Mouse (Mus musculus) T-helper 2 cell (primary cell): Measurements from ENCODE around the gene Pah.

Experiments used
- in situ Hi-C: fragments of 300-600 bp; cut with MboI, MseI; formaldehyde crosslinking; loops from one replicate; pipeline ENCODE4 v1.15.1; 2025; ENCODE audit warnings: high pct_unique_total_duplicates

The Pah gene

DNA sequence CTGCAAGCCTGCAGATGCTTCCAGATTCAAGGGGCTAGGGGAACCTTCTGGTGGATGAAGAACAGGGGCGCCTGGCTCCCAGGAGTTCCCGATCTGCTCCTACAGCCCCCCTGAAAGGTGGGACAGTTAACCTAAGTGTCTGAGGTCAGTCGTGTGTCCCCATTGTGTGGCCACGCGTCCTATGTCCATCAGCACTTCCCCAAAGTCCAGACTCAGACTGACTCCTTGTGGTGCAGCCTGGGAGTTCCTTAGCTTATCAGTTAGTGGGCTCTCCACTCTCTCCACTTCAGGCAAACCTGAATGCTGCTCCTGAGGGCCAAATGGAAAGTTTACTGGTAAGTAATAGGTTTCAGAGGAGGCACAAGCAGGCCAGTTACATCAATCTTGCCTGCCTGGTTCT is 19.3 kb upstream of the Pah start:
- in situ Hi-C loops, result loop anchor here (5.0 to 10.0 kb wide), 2 partner anchors 105 to 377 kb away; no protein-coding TSS in a partner anchor

DNA sequence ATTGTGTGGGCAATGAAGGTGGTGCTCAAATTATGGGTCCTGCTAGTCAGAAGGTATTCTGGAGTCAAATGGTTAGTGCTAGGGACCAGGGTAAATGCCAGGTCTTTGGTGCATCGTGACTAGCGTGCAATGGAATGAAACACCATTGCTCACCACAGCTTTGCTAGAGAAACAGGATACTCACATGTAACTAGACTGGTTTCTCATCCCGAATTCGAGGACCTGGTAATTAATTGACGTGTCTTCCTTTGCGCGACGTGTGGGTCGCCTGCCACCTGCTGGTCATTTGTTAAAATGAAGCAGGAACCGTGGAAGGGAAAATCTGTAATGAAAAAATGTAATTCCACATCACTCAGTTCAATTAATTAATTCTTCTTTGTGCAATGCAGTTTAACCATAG is 17.6 kb upstream of the Pah start:
- in situ Hi-C loops, result loop anchor here (5.0 to 10.0 kb wide), 2 partner anchors 107 to 379 kb away; no protein-coding TSS in a partner anchor

DNA sequence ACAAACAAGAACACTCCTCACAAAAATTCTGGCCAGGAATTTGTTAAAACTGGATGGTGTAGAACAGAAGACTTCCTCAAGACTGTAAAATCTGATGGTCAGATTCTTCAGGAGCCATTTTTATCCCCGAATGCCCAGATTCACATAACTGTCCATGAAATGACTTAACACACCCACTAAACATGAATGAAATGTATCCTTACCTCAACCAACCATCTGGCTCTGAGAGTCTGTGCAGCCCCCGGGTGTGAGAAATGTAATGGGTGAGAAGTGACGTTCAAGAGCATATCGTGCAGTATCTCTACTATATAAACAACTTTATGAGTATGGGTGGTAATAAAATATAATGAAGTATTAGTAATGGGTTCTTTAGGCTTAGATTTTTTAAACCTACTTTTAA is 13.0 kb upstream of the Pah start:
- in situ Hi-C loops, result loop anchor here (5.0 to 10.0 kb wide), 2 partner anchors 384 to 481 kb away; no protein-coding TSS in a partner anchor

DNA sequence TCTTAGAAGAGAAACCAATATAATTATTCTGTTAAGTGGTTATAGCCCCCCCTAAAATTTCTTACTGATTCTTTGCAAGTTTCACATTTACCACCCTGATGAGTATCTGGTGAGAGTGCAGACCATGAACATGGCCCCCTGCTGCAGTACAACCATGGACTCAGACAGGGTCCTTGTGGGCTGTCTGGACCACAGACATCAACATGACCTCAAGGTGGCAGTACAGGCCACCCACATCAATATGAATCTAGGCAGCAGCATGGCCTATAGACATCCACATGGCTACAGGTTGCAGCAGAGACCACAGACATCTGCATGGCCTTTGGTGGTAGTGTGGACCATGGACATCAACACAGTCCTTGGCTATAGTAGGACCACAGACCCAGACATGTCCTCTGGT is 8.5 kb upstream of the Pah start:
- in situ Hi-C loops, result no loop called here

DNA sequence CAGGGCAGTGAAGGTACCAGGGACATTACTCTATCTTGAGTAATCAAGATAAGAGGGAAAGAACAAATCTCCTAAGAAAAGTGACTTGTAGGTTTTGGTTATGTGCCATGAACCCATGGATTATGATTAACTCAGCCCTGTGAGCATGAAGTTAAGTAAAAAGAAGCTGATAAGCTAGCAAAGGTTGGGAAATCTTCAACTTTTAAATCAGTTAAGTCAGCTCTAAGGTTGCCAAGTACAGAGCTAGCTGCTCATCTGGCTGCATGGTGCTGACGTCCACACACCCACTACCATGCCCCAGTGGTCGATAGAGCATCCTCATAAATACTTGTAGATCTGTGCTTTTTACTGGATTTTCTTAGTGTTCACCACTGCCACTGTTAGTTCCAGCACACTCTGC is 3.0 kb upstream of the Pah start:
- in situ Hi-C loops, result no loop called here

DNA sequence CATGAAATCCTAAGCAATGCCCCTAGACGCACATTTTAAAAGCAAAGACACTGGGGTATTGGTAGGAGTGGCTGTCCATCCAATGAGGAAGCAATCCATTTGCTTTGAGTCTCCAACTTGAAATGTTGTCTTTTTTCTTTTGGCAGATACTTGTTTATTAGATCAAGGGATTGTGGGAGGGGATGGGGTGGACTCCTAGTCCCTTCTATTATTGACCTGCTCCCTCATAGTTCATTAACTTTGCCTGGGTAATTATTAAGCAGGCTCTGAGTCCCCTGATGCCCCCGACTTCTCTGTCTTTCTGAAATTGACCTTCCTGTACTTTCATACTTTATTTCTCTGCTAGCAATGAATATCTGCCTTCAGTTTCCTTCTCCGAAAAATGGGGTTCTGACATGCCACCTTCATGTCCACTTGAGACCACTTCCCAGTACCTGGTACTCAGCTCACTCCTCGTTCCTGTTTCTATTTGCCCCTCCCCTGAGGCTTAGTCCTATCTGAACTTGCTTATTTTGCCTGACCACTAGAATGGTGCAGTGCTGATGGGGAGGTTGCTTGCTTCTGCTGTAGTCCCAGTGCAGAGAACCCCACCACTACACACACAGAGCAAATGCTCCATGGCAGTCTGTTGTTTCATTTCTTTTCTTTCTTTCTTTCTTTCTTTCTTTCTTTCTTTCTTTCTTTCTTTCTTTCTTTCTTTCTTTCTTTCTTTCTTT is 1.0 kb upstream of the Pah start:
- in situ Hi-C loops, result no loop called here

DNA sequence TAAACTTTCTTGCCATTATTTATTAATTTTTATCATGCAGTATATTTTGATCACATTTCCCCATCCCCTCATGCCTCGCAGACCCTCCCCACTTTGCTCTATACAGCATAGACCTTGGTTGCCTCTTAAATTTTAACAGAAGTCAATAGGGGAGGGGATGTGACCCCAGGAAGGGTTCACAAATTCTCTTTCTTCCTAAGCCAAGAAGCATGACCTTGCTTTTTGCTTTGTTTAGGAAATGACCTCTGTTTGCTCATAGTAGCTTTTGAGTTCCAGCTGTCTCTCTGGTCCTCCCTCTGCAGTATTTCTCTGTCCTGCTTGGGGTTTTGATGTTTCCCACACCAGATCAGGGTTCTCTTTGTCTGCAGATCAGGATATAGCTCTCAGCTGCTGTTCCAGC is 12.6 kb downstream of the Pah start:
- in situ Hi-C loops, result no loop called here

DNA sequence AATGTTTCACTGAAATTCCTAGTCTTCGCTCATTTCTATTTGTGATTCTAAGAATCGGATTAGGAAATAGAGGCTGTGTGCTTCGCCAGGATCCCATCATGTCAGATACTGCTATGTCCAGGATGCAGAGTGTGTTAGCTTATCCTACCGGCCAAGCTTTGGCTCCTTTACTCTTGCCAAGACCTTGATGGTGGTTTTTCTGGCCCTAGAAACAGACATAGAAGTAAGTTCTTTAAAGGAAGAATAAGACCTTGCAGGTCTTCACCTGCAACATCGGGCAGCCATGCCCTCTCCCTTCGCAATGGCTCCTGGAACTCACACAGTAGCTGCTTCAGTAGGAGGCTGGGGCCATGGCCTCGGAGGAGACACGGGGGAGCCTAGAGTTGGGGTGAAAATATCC is 24.2 kb downstream of the Pah start:
- in situ Hi-C loops, result no loop called here

DNA sequence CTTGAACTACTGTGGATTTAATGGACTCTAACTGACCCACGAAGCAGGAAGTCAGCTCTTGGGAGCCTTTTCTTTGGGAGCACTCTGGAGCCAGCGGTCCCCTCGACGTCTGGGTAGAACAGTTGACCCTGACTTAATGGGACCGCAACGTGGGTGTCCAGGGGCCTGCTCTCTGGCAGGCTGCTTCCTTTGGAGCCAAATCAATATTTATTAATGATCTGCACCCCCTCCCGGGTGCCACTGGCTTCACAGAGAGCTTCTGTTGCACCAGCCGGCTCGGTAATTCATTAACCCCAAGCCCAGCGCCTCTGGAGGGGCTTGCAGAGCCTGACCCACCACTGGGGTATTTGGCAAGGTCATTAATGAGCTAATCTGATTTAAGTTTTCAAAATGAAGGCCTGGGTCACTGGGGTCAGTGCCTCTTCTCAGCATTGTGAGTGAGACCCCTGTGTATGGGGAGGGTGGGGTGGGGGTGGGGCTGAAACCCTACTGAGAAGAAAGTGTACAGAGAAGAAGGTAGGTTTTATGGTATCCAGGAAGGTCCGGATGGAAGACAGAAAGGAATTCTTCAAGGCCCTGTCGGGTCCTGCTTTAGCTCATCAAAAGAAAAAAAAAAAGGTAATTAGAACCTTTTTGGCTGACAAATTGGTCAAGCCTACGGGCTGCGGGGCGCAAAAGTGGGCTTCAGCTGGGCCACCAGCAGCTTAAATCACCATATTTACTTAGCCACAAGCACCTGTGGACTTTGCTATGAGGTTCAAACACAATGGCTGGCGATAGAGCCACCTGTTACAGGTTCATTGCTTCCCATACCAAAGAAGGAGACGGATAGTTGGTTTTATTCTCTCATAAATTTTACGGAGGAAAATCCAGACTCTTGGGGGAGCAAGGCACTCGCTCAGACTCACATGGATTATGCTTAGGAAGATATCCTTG is 25.0 kb downstream of the Pah start:
- in situ Hi-C loops, result no loop called here

DNA sequence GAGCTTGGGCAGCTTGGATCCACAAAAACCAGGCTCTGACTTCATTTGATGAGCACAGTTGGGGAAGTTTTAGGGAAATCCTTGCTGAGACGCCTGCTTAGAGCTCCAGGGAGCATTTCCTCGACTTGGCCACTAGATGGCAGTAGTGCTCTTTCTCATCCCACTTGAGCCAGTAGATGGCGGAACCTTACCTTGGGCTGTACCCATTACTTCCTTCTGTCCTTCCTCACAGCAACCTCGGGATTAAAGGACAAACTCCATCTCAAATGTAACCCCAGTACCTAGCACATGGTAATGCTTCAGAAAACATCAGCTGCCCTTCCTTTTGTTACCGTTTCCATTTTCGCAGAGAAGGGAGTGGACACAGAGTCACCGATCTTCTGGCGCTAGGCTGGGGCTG is 31.1 kb downstream of the Pah start:
- in situ Hi-C loops, result loop anchor here (10.0 kb wide), 1 partner anchor 752 kb away; no protein-coding TSS in a partner anchor

DNA sequence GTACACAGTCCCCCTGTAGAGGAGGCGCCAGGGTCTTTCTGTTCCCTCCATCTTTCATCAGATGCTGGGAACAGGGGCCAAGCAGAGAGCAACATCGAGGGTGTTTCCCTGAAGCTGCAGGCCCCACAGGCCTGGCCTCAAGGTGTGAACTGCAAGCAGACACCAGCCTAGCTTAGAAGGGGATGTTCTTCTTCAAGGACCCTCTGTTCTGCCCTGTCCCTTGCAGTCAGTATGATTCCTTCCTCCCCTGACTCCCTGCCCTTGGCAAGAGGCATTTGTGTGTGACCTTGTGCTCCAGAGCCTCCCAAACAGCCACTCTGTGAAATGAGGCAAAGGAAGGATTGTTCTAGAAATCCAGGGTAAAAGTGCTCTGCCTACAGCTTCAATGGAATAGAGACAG is 34.8 kb downstream of the Pah start:
- in situ Hi-C loops, result loop anchor here (10.0 kb wide), 1 partner anchor 748 kb away; no protein-coding TSS in a partner anchor

DNA sequence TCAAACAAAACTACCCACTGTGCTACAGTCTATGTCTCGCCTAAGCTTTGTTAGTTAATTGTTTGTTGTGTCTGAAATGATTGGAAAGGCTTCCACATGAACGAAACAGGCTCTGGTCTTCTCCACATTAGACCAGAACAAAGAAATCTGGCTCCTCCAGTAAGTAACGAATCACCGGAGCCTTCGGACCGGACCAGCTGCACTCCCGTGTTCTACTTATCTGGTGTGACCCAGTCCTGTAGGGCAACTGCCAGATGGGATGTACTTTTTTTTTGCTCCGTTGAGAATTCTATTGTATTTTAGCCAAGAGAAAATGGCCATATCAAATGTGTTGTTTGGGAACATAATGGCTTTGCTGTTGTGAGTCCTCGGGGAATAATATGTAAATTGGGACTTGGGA is 42.2 kb downstream of the Pah start:
- in situ Hi-C loops, result no loop called here

DNA sequence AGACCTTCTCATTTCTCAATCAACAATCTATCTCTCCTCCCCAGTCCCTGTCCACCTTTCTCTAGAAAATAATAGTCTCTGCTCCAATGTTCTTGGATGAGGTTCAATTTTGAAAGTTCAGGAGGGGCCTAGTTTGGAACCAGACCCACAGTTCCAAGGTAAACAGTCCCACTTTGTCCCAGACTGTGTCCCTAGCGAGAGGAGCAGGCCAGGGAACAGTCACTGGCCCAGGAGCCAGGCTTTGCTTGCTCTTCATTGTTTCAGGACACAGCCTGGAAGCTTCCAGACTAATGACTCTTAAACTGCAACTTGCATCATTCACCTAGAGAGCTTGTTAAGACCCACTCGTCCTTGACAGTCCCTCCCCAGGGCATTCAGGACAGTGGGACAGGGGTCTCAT is 44.1 kb downstream of the Pah start:
- in situ Hi-C loops, result no loop called here

DNA sequence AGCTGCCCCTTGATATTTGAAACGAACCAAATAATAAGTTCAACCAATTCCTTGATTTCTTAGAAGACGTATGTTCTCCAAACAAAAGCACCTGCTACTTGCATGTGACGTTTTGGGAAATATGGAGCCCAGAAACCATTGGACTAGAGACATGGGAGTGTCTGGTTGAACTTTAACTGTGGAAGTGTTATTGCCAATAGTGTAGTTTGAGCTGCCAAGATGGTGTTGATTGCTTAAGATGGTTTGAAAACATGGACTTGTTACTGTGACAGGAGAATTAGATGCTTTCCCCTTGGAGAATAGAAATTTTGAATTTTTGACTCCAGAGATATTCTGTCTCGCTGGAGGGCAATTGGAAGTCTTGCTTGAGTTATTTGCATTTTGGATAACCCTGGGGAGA is 50.9 kb downstream of the Pah start:
- in situ Hi-C loops, result no loop called here

DNA sequence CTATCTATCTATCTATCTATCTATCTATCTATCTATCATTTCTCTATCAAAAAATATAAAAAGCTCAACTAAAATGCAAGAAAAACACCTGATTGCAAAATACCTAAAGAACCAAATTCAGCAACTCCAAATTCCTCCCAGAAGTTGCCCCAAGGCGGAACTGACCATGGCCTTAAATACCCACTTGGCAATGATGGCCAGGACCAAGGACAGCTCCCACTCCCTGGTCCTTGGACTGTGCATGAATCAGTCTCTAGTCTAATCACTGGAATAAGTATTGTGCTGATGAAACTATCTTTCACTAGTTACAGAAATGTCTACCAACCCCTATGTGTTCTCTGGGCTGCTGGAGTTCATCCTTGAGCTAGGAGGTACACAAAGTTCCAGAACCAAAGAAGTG is 65.1 kb downstream of the Pah start:
- in situ Hi-C loops, result no loop called here

DNA sequence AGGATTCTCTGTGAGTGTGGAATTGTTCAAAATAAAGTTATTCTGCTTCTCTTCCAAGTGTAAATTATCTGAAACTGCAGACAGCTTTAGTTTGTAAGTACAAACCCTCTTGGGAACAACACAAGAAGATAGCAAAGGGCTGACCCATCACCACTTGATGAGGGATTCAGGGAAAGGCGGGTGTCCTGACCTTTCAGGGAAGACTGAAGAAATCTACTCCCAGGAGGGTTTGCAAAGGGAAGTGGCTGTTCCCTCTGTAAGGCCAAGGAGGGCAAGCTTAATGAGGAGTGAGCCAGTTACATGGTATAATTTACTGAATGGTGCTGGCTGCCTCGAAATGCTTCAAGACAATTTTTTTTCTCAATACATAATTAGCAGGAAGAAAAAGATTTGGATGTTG is 72.3 kb downstream of the Pah start:
- in situ Hi-C loops, result no loop called here

DNA sequence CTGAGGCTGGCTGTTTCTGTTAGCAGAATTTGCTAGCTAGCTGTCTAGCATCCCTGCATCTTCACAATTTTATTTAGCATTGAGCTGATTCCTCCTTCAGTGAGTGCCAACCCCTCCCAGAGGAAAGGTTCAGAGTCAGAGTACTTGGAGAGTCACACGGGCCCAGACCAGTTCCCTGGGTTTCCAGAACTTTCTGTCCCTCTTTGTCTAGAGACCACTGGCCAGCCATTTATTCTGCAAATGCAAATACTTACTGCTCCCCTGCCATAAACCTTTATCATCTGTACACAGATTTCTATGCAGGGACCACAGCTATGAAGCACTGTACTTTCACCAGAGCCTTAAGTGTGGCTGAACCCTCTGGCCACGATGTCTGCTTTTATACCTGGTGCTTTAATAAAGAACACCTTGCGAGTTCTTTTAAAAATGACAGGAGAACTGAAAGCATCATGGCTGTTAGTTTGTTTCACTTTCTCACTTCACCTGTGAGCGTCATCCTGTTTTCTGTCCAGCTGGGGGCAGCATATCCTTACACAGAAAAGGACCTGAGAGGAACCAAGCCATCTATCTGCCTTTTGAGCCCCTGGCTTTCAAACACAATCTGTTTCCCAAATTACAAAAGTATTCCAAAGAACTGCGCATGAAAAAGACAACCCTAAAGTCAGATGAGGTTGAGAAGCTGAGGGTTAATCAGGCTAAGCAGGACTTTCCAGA is 74.9 kb downstream of the Pah start:
- in situ Hi-C loops, result no loop called here

DNA sequence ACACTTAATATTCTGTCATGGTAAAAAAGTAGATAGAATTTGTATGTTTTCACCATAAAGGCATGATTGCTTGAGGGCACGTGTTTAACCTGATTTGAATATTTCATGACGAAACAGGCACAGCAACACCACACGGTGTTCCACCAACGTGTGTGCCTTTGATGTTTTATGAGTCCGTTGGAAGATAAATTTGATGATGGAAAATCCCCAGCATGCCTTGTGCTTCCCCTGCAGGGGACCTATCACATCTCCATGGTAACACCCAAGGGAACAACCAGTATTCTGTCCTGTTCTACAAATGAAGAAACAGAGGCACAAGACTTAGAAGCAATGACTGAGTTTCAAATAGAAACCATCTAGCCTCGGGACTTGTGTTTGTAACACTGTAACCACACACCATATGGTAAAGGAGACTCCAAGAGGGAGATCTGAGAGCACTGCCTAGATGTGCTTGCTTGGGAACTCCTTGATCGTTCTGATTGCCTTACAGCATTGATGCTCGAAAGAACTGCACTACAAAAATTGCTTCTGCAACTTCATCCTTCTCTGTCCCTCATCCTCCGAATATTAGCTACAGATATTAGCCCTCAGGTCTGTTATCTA is 75.6 kb downstream of the Pah start:
- in situ Hi-C loops, result no loop called here

DNA sequence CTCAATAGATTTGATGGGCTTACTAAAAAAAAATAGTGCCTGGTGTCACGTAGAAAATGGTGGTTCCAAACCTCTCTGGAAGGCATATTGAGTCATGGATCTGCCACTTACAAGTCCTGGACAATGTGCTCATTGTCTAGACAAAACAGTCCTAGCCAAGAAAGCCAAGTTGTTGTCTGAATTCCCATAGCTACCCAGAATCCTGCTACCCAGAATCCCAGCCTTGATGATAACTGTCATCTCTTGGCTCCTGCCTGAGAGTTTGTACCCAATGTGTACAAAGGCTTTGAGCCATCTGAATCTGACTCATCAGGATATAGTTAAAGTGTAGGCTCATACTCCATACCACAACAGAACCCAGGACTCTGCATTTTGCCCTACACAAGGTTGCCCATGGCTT is 80.6 kb downstream of the Pah start:
- in situ Hi-C loops, result no loop called here

DNA sequence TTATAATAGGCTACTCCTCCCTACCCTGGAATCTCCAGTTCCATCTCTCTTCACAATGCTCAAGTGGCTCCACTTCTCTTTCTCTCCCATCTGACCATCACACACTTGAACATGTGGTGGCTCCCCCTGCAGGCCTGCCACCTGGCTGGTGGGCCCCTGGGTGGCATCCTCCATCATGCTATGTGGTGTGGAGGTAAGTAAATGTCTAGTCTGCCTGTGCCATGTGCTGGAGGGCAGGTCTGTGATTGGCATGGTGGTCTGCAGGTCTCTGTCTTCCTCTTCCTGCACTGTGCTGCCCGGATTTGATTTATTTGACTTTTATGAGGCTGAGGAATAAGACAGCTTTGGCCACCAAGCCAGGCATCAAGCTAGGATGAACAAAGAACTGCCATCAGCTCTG is 103.6 kb downstream of the Pah start:
- in situ Hi-C loops, result no loop called here
